In the genomic region with DNA sequence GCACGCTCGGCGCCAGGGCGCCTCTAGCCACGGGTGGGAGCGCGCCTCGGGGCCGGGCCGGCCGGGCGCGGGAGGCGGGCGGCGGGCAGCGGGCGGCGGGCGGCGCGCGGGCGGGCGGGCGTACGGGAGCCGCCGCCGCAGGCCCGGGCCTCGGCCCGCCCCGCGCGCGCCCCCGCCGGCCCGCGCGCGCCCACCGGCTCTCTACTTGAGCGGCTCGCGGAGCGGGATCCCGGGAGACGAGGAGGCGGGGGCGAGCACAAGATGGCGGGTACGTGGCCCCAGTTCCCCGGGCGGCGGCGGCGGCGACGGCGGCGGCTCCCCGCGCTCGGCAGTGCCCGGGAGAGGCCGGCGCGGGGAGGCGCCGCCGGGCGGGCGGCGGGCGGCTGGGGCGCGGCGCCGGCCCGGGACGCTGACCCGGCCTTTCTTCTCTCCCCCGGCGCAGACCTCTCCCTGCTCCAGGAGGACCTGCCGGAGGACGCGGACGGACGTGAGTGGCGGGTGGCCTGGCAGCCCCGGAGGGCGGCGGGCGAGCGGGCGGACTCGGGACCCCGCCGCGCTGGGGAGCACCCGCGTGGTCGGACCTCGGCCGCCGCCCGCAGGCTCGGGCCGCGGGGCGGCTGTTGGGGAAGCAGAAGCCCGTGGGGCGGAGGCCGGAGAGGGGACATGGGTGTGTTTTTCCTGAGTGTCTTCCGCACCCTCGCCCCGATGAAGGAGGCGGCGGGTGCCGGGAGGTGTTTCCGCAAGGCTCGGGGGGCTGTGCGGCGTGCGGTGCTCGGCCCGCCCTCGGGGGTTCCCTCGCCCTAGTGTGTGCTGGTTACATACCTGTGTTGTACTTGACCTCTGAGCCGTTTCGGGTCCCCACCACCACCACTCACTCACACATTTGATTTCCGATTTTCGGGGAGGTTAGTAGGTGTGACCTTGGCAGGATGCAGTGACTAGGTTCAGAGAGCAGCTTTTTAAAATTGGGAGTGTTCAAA, we compare ENCODE assay signal across 8 mouse cellular contexts. TPM values are rescaled to one million over a fixed set of nuclear protein-coding genes. Genes with fewer than 3 reads are reported as not detected.
A peak's percentile ranks its signal among the peaks of the same experiment; 100 is the strongest.
DNase-seq lines count a peak whose midpoint lies in the region; ATAC-seq lines count a peak whose summit lies in the region.

No protein-coding gene starts in this region.

- peak overlapping the region; percentile 99 for H3K9ac ChIP-seq in hindbrain, embryonic 12.5 days

- no peaks in the 10 kb centered on the region for H3K9me3 ChIP-seq in hindbrain, embryonic 12.5 days (replicated peaks)

- peak overlapping the region; percentile 95 for H3K4me3 ChIP-seq in hindbrain, embryonic 12.5 days

- peak overlapping the region; percentile 99 for H3K27ac ChIP-seq in hindbrain, embryonic 12.5 days

- WGBS in hindbrain, embryonic 12.5 days: under 1% methylated on average over 77 of the region's 135 CpGs

- H3K4me1 ChIP-seq in hindbrain, embryonic 12.5 days: peaks cover 17% of the 10 kb centered on the region

- no peaks in the 10 kb centered on the region for H3K27me3 ChIP-seq in hindbrain, embryonic 12.5 days

- peak; percentile 73 for ATAC-seq in hindbrain, embryonic 12.5 days (ENCODE audit: low FRiP score)

- peak; percentile 86 for DNase-seq in NIH3T3 (ENCODE audit: low read depth)
- peak; percentile 78 for DNase-seq in cerebellum, adult 9-10 months
- DNase-seq in frontal cortex, postnatal 10 days (ENCODE audit: low spot score in 2 of 2): peak; percentile 59 to 79
- peak; percentile 67 to 72 for DNase-seq in layer of hippocampus, postnatal 36 days
- DNase-seq in lung, postnatal 36 days: peak; percentile 85
- DNase-seq in retina, adult 2 months (ENCODE audit: low read depth, low spot score): peak; percentile 53
- DNase-seq in thymus, postnatal 25 days: peak; percentile 77

- H3K36me3 ChIP-seq in hindbrain, embryonic 12.5 days: peaks cover 10% of the 10 kb centered on the region

- peak overlapping the region; percentile 76 for H3K4me2 ChIP-seq in hindbrain, embryonic 12.5 days (replicated peaks)

RNA-seq across cellular contexts. Expression of a gene that starts 1.1 kb away (rescaled TPM):
- 60.8 and 60.9 TPM in 2 replicates for polyA plus RNA-seq in hindbrain, embryonic 12.5 days (2016; fragmentation: Nextera tagmentation; extraction: Ambion mirVana)
- 10 to 100 TPM; 35.7 to 36.9 TPM for total RNA-seq in layer of hippocampus, postnatal 36 days (2021)

RNA-seq across cellular contexts. Expression of a gene that starts 10.9 kb away (rescaled TPM):
- polyA plus RNA-seq in hindbrain, embryonic 12.5 days (2016; fragmentation: Nextera tagmentation; extraction: Ambion mirVana): 74.7 and 76.9 TPM in 2 replicates
- 10 to 100 TPM; 49.8 to 52.1 TPM for total RNA-seq in layer of hippocampus, postnatal 36 days (2021)

Comparison
In these comparisons a context has a peak if more than half of its experiments do, and no peak if none do; other contexts are left out.
1. Peak in every context shown above with its lines: DNase-seq, ATAC-seq, H3K4me3 ChIP-seq and H3K27ac ChIP-seq.